Mouse (Mus musculus) kidney, adult 2 months (tissue): ENCODE measurements around the gene 2210011C24Rik.

ENCODE experiments used
- CTCF ChIP-seq: fragments of 200-500 bp; conservative IDR thresholded peaks from 2 replicates; pipeline ENCODE4 v1.5.1; 2011; ENCODE audit warnings: low read depth, mild to moderate bottlenecking, control low read depth, low read length, moderate library complexity, mixed read lengths; ENCODE audit not compliant: insufficient read depth, insufficient read length
- POLR2A ChIP-seq: fragments of 200-500 bp; IDR thresholded peaks from one replicate; pipeline ENCODE4 v1.6.1; 2011; ENCODE audit warnings: low read depth, low read length, control low read depth

DNA sequence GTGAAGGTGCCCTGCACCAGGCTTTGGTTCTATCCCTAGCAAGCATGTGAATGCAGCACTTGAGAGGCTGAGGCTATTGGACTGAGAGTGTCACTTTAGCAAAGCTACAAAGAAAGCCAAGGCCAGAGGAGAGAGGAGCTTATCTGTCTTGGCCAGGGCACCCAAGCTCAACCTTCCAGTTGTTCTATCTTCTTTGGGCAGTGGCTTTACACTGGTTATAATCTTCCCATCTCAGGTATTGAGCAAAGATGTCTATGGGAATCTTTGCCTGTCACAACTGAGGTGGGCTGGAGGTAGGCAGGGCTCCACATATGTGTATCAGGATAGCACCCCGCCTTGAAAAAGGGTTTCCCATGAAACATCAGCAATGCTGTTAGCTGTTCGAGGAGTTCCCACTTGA is 48.3 kb upstream of the 2210011C24Rik start:
- TF ChIP-seq CTCF (no peak), POLR2A (no peak)
